Mouse (Mus musculus) hindbrain, embryonic 16.5 days (tissue): Measurements from ENCODE around the gene Npat. TPM values are rescaled to one million over a fixed set of nuclear protein-coding genes. Genes with fewer than 3 reads are reported as not detected.

Source experiments
- ATAC-seq: fragments of 200-750 bp; cut with Nextera tagmentation; 2 replicates; pipeline ENCODE4 v1.8.0; 2017; ENCODE audit warnings: moderate TSS enrichment, moderate library complexity
- H3K27ac ChIP-seq: fragments of 300-500 bp; sonication (generic); 2 replicates; pipeline ENCODE4 v1.5.1; 2014; ENCODE audit warnings: low read depth, mild to moderate bottlenecking, control low read depth, low read length, moderate library complexity
- H3K27me3 ChIP-seq: fragments of 300-500 bp; sonication (generic); replicated peaks from 2 replicates; pipeline ENCODE4 v1.6.1; 2014; ENCODE audit warnings: low read length; ENCODE audit not compliant: control insufficient read depth, insufficient read depth
- H3K36me3 ChIP-seq: fragments of 300-500 bp; sonication (generic); 2 replicates; pipeline ENCODE4 v1.6.1; 2014; ENCODE audit warnings: mild to moderate bottlenecking, low read length, moderate library complexity, mixed read lengths; ENCODE audit not compliant: control insufficient read depth, insufficient read depth
- H3K4me1 ChIP-seq: fragments of 300-500 bp; sonication (generic); 2 replicates; pipeline ENCODE4 v1.6.1; 2014; ENCODE audit warnings: low read depth, low read length; ENCODE audit not compliant: control insufficient read depth, insufficient read depth
- H3K4me2 ChIP-seq: fragments of 300-500 bp; sonication (generic); 2 replicates; pipeline ENCODE4 v1.6.1; 2014; ENCODE audit warnings: mild to moderate bottlenecking, low read length, control low read depth, moderate library complexity
- H3K4me3 ChIP-seq: fragments of 300-500 bp; sonication (generic); 2 replicates; pipeline ENCODE4 v1.5.1; 2014; ENCODE audit warnings: mild to moderate bottlenecking, low read length, control low read depth, moderate library complexity
- H3K9ac ChIP-seq: fragments of 300-500 bp; sonication (generic); 2 replicates; pipeline ENCODE4 v1.6.1; 2014; ENCODE audit warnings: low read depth, mild to moderate bottlenecking, control low read depth, low read length, moderate library complexity
- H3K9me3 ChIP-seq: fragments of 300-500 bp; sonication (generic); 2 replicates; pipeline ENCODE4 v1.6.1; 2014; ENCODE audit warnings: mild to moderate bottlenecking, low read length, moderate library complexity; ENCODE audit not compliant: control insufficient read depth
- WGBS: fragments of 180-500 bp; shearing (Covaris S2); extraction: QIAGEN DNeasy Blood & Tissue Kit; methylation state at CpG from one replicate; pipeline ENCODE4 v1.1.7; 2014; 5-methylcytosine and 5-hydroxymethylcytosine counted together
- polyA plus RNA-seq: library from polyadenylated mRNA; unstranded; fragments of >200 nt; fragmentation: Nextera tagmentation; extraction: Ambion mirVana; gene quantifications from 2 replicates; pipeline ENCODE4 v1.2.1, GENCODE M21; 2015

The Npat gene
- polyA plus RNA-seq, 1 experiment from 2014 or later: 9.5 TPM

DNA sequence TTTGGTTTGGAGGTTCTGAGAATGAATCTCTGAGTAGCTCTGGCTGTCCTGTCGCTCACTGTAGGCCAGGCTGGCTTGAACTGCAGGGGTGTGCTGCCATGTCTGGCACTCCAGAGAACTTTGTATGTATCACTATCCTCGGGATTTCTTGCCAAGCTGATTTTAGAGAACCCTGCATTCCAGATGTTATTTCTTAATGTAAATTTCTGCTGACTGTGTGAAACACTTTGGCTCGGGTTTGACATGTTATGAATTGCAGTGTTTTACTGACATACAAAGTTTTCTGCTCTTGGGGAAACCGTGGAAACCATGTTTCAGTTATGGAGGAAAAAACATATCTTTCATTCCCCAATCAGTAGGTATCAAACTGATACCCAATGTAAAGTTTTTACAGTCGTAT is 38.9 kb downstream of the Npat start:
- Histone ChIP-seq H3K27ac (no peak overlapping the region), H3K36me3 (peaks cover 20% of the 10 kb centered on the region), H3K9me3 (no peaks in the 10 kb centered on the region), H3K27me3 (no peaks in the 10 kb centered on the region), H3K4me3 (no peak overlapping the region), H3K4me2 (no peak overlapping the region), H3K9ac (no peak overlapping the region), H3K4me1 (no peaks in the 10 kb centered on the region)
- WGBS: 86% methylated on average over 5 of the region's 5 CpGs
- no peak for ATAC-seq

DNA sequence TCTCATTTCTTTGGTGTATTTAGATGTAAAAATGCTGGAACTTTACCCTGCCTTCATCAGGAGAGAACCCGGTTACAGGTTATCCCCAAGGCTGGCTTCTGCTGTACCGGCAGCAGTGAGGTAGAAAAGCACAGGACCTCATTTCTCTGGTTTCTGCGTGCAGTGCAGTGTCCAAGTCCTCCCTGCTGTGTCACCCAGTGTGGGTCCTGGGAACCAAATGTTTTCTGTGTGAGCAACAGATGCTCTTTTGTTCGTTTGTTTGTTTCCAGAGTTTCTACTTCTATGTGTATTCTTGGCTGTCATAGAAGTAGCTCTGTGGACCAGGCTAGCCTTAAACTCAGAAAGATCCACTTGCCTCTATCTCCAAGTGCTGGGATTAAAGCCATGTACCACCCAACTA is 45.0 kb downstream of the Npat start:
- WGBS: 66% methylated on average over 4 of the region's 4 CpGs
- H3K9me3 ChIP-seq: no peaks in the 10 kb centered on the region
- H3K27me3 ChIP-seq: no peaks in the 10 kb centered on the region
- H3K36me3 ChIP-seq: peaks cover 40% of the 10 kb centered on the region
- no peak overlapping the region for H3K9ac ChIP-seq
- no peak overlapping the region for H3K4me2 ChIP-seq
- no peaks in the 10 kb centered on the region for H3K4me1 ChIP-seq
- no peak overlapping the region for H3K4me3 ChIP-seq
- no peak for ATAC-seq
- no peak overlapping the region for H3K27ac ChIP-seq

DNA sequence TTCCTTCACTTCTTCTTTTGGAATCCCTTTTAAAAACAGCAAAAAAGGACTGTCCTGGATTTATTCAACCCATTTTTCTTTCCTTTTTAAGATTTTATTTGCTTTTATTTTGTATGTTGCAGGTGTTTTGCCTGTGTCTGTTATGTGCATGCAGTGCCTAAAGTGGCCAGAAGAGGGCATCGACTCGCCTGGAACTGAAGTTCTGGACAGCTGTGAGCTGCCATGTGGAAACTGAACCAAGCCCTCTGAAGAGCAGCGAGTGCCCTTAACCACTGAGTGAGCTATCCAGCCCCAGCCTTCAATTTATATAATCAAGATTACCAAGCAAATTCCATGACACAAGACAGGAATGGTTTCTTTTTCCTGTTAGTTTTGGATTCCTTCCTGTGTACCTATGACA is 57.9 kb downstream of the Npat start:
- Histone ChIP-seq H3K9me3 (no peaks in the 10 kb centered on the region), H3K27me3 (no peaks in the 10 kb centered on the region), H3K4me1 (no peaks in the 10 kb centered on the region), H3K9ac (no peak overlapping the region), H3K36me3 (peaks cover 19% of the 10 kb centered on the region), H3K27ac (no peak overlapping the region), H3K4me3 (no peak overlapping the region), H3K4me2 (no peak overlapping the region)
- WGBS: 4% methylated on average over 3 of the region's 3 CpGs
- ATAC-seq: no peak

DNA sequence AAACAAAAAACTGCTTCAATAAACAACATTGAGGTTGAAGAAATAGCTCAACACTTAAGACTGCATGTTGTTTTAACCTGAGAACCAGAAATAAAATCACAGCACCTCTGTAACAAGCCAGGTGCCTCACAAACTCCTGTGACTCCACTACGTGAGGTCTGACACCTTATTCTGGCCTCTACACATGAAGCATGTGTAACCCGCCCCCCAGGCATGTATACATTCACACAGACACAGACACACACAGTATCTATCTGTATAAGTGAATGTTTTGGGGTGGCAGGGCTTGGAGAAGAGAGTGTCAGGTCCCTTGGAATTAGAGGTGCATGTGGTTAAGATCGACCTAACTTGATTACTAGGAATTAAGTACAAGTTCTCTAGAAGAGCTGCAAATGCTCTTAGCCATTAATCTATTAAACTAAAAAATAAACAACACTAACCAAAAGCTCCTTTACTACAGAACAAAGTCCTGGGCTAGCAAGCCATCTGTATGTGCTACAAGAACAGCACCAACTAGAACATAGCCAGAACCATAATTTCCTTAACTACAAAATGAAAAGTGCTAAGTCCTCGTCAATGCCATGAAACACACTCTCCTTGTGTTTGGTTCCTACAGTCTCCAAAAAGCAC is 60.2 kb downstream of the Npat start:
- Histone ChIP-seq H3K4me2 (no peak overlapping the region), H3K9ac (no peak overlapping the region), H3K36me3 (peaks cover 17% of the 10 kb centered on the region), H3K27ac (no peak overlapping the region), H3K4me1 (no peaks in the 10 kb centered on the region), H3K9me3 (no peaks in the 10 kb centered on the region), H3K27me3 (no peaks in the 10 kb centered on the region), H3K4me3 (no peak overlapping the region)
- no peak for ATAC-seq
- WGBS: 93% methylated on average over 4 of the region's 4 CpGs

DNA sequence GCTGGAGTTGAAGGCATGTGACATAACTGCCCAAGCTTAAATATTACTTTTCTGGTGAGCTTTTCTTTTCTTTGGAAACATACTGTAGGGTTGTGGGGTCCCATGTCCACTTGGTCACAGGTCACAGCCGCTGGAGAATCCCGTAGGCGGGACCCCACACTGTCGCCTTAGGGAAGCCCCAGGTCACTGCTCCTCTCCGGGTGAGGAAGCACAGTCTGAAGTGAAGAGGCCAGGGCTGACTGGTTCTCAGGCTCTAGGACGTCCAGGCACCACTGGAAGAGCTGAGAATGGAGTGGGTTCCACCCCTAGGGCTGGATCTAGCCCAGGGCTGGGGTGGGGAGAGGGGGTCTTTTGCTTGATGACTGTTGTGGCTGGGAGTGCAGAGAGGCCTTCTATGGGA is 61.8 kb downstream of the Npat start:
- Histone ChIP-seq H3K27me3 (no peaks in the 10 kb centered on the region), H3K27ac (no peak overlapping the region), H3K4me2 (no peak overlapping the region), H3K9me3 (no peaks in the 10 kb centered on the region), H3K36me3 (peaks cover 13% of the 10 kb centered on the region), H3K4me3 (no peak overlapping the region), H3K9ac (no peak overlapping the region), H3K4me1 (no peaks in the 10 kb centered on the region)
- no peak for ATAC-seq
- WGBS: 74% methylated on average over 6 of the region's 6 CpGs

DNA sequence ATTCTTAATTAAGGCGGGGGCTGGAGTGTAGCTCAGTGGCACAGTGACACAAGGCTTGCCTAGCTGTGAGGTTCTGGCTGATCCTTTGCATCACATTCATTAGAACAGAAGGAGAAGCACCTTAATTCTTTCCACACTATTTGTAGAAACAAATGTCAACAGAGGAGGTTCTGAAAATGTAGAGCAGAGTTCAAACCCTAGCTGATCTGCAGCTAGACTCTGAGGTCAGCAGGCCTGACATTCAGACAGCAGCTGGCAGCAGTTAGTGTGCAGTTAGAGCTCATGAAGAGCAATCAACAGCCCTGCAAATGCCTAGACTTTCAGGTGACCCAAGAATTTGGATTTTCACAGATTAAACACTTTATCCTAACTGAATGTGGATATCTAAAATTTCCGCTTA is 64.7 kb downstream of the Npat start:
- H3K27me3 ChIP-seq: no peaks in the 10 kb centered on the region
- no peaks in the 10 kb centered on the region for H3K9me3 ChIP-seq
- H3K36me3 ChIP-seq: peaks cover 9% of the 10 kb centered on the region
- no peak overlapping the region for H3K27ac ChIP-seq
- H3K4me1 ChIP-seq: no peaks in the 10 kb centered on the region
- no peak for ATAC-seq
- H3K9ac ChIP-seq: no peak overlapping the region
- H3K4me2 ChIP-seq: no peak overlapping the region
- H3K4me3 ChIP-seq: no peak overlapping the region
- 93% methylated on average over 2 of the region's 2 CpGs for WGBS

DNA sequence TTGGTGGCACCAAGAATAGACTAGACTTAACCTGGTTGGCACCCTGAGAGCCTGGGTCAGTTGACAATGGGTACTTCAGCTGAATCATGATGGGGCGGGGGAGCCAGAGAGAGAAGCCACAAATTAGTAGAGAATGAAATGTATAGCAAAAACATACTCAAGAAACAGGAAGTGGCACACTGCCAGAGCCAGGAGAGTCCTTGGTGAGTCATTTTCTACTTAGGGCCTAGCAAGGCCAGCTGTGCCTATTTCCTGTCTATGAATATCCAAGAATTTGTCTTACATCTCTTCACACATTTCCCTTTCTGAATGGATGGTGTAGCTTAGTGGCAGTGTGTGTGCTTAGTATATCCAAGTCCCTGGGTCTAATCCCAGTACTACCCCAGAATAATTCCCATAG is 66.5 kb downstream of the Npat start:
- 88% methylated on average over 1 of the region's 1 CpGs for WGBS
- peaks cover under 1% of the 10 kb centered on the region; the same call in 1 of the 2 replicates for H3K4me1 ChIP-seq
- no peak overlapping the region for H3K27ac ChIP-seq
- H3K4me3 ChIP-seq: no peak overlapping the region
- H3K4me2 ChIP-seq: no peak overlapping the region
- H3K27me3 ChIP-seq: no peaks in the 10 kb centered on the region
- ATAC-seq: no peak
- peaks cover 6% of the 10 kb centered on the region for H3K36me3 ChIP-seq
- H3K9me3 ChIP-seq: no peaks in the 10 kb centered on the region
- no peak overlapping the region for H3K9ac ChIP-seq

DNA sequence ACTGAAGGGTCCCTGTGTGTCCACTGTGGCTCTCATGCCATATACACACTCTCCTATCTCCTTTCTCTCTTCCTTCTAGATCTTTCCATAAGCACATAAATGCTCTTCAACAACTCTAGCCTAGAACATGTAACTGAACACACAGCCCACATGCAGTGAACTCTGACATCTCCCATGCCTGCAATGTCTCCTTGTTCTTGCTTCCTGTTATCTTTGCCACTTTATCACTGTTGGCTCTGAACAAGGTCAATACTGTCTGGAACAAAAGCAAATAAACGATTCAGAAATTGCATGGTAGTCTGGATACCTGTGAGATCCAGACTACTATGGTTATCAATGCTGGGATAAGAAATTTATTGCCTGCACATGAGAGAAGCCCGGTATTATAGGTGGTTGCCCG is 67.0 kb downstream of the Npat start:
- WGBS: 86% methylated on average over 3 of the region's 3 CpGs

DNA sequence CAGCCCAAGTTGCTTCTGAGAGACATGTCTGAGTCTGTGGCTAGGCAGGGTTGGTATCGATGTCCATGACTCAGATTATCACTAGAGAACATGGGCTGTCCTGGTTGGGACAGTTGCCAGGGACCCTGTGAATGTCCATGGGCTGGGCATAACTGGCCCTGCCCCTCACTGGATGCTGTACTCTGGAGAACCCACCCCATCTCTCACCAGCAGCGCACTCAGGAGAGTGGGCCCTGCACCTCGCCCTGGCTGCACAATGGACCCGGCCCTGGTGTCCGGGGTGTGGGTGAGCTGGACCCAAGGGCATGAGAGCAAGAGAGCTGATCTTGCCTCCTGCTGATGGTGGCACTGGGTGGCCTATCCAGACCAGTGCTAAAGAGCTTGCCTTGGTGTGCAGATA is 68.1 kb downstream of the Npat start:
- WGBS: 87% methylated on average over 5 of the region's 5 CpGs
- no peaks in the 10 kb centered on the region for H3K27me3 ChIP-seq
- H3K4me2 ChIP-seq: no peak overlapping the region
- no peak overlapping the region for H3K9ac ChIP-seq
- no peaks in the 10 kb centered on the region for H3K9me3 ChIP-seq
- peaks cover 6% of the 10 kb centered on the region for H3K36me3 ChIP-seq
- H3K27ac ChIP-seq: no peak overlapping the region
- peaks cover 10% of the 10 kb centered on the region for H3K4me1 ChIP-seq
- no peak for ATAC-seq
- no peak overlapping the region for H3K4me3 ChIP-seq

More for the DNA sequence above, 67.0 kb downstream of the Npat start:
- ATAC-seq: no peak
- Histone ChIP-seq H3K36me3 (peaks cover 6% of the 10 kb centered on the region), H3K27ac (no peak overlapping the region), H3K9ac (no peak overlapping the region), H3K27me3 (no peaks in the 10 kb centered on the region), H3K9me3 (no peaks in the 10 kb centered on the region), H3K4me1 (peaks cover 5% of the 10 kb centered on the region), H3K4me3 (no peak overlapping the region), H3K4me2 (no peak overlapping the region)

DNA sequence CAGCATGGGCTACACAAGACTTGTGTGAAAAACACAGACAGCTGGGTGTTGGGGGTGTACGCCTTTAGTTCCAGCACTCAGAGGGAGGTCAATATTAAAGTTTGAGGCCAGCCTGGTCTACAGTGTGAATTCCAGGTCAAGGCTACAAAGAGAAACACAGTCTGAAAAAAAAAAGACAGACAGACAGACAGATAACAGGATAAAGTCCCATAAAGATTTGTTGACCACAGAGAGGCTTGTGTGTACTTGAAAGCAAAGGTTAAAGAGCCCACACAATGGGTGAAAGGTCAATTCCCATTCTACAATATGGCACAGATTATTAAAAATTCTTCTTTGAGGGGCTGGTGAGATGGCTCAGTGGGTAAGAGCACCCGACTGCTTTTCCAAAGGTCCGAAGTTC is 70.3 kb downstream of the Npat start:
- Histone ChIP-seq H3K36me3 (peaks cover 2% of the 10 kb centered on the region), H3K27me3 (no peaks in the 10 kb centered on the region), H3K4me1 (peaks cover 10% of the 10 kb centered on the region), H3K9ac (no peak overlapping the region), H3K9me3 (no peaks in the 10 kb centered on the region), H3K27ac (no peak overlapping the region), H3K4me2 (no peak overlapping the region), H3K4me3 (no peak overlapping the region)
- WGBS: 98% methylated on average over 3 of the region's 3 CpGs
- ATAC-seq: no peak
